Mouse (Mus musculus): ENCODE measurements around the gene F8.
"Not testable (repeated sequence)": the region's sequence is repeated elsewhere in the genome, so short reads cannot be mapped to it uniquely, and the experiment has no call there.

Gene F8

GRCm38 (mm10) chrX:75143124-75143555 is 239.3 kb downstream of the F8 start:
- ATAC-seq (ENCODE audit: insufficient number of reproducible peaks, low FRiP score, low TSS enrichment) = not testable (repeated sequence)

GRCm38 (mm10) chrX:75138182-75138581 is 244.2 kb downstream of the F8 start:
- no peak for ATAC-seq (ENCODE audit: insufficient number of reproducible peaks, low FRiP score, low TSS enrichment)

GRCm38 (mm10) chrX:75137729-75138128 is 244.7 kb downstream of the F8 start:
- ATAC-seq (ENCODE audit: insufficient number of reproducible peaks, low FRiP score, low TSS enrichment) = no peak

GRCm38 (mm10) chrX:75136938-75137337 is 245.5 kb downstream of the F8 start:
- ATAC-seq (ENCODE audit: insufficient number of reproducible peaks, low FRiP score, low TSS enrichment) = no peak

- peak; percentile 100 for ATAC-seq (ENCODE audit: insufficient number of reproducible peaks, low FRiP score, low TSS enrichment)
These were observed 251.8 kb downstream of the F8 start, which contains the start of gene Mpp1 for GRCm38 (mm10) chrX:75130467-75131160. TSS of gene Mpp1 (minus strand) at chrX:75131016.

GRCm38 (mm10) chrX:75129474-75129873 is 252.9 kb downstream of the F8 start:
- no peak for ATAC-seq (ENCODE audit: insufficient number of reproducible peaks, low FRiP score, low TSS enrichment)

GRCm38 (mm10) chrX:75128333-75128980 is 254.0 kb downstream of the F8 start:
- no peak for ATAC-seq (ENCODE audit: insufficient number of reproducible peaks, low FRiP score, low TSS enrichment)

- ATAC-seq (ENCODE audit: insufficient number of reproducible peaks, low FRiP score, low TSS enrichment) = no peak
These were observed 255.5 kb downstream of the F8 start for GRCm38 (mm10) chrX:75126893-75127292.

GRCm38 (mm10) chrX:75125606-75126005 is 256.8 kb downstream of the F8 start:
- ATAC-seq (ENCODE audit: insufficient number of reproducible peaks, low FRiP score, low TSS enrichment) = no peak
